Mouse (Mus musculus) stomach, embryonic 16.5 days (tissue): Measurements from ENCODE around the gene Maea. TPM values are rescaled to one million over a fixed set of nuclear protein-coding genes. Genes with fewer than 3 reads are reported as not detected.
"Not testable (repeated sequence)": the region's sequence is repeated elsewhere in the genome, so short reads cannot be mapped to it uniquely, and the experiment has no call there.

Experiments used
- ATAC-seq: fragments of 200-750 bp; cut with Nextera tagmentation; 2 replicates; pipeline ENCODE4 v1.8.0; 2017; ENCODE audit warnings: moderate number of reproducible peaks, moderate TSS enrichment; ENCODE audit not compliant: insufficient read depth, low FRiP score
- H3K27ac ChIP-seq: fragments of 300-500 bp; sonication (generic); 2 replicates; pipeline ENCODE4 v1.5.1; 2014; ENCODE audit warnings: low read length
- H3K27me3 ChIP-seq: fragments of 300-500 bp; sonication (generic); 2 replicates; pipeline ENCODE4 v1.6.1; 2014; ENCODE audit warnings: low read length, control low read depth, mixed read lengths; ENCODE audit not compliant: control insufficient read depth, insufficient read depth
- H3K36me3 ChIP-seq: fragments of 300-500 bp; sonication (generic); 2 replicates; pipeline ENCODE4 v1.6.1; 2014; ENCODE audit warnings: low read length; ENCODE audit not compliant: control insufficient read depth, insufficient read depth
- H3K4me1 ChIP-seq: fragments of 300-500 bp; sonication (generic); 2 replicates; pipeline ENCODE4 v1.6.1; 2014; ENCODE audit warnings: low read length, control low read depth, mixed read lengths; ENCODE audit not compliant: control insufficient read depth, insufficient read depth
- H3K4me2 ChIP-seq: fragments of 300-500 bp; sonication (generic); 2 replicates; pipeline ENCODE4 v1.6.1; 2014; ENCODE audit warnings: low read depth, low read length, mixed read lengths
- H3K4me3 ChIP-seq: fragments of 300-500 bp; sonication (generic); replicated peaks from 2 replicates; pipeline ENCODE4 v1.5.1; 2014; ENCODE audit warnings: mild to moderate bottlenecking, low read length
- H3K9ac ChIP-seq: fragments of 300-500 bp; sonication (generic); 2 replicates; pipeline ENCODE4 v1.6.1; 2014; ENCODE audit warnings: low read length
- H3K9me3 ChIP-seq: fragments of 300-500 bp; sonication (generic); replicated peaks from 2 replicates; pipeline ENCODE4 v1.6.1; 2016; ENCODE audit warnings: low read length, control low read depth; ENCODE audit not compliant: control insufficient read depth
- WGBS: fragments of 180-500 bp; shearing (Covaris S2); extraction: QIAGEN DNeasy Blood & Tissue Kit; methylation state at CpG from one replicate; pipeline ENCODE4 v1.1.7; 2014; 5-methylcytosine and 5-hydroxymethylcytosine counted together
- polyA plus RNA-seq: library from polyadenylated mRNA; unstranded; fragments of >200 nt; fragmentation: Nextera tagmentation; extraction: Ambion mirVana; gene quantifications from 2 replicates; pipeline ENCODE4 v1.2.1, GENCODE M21; 2015

Gene Maea
- polyA plus RNA-seq, 1 experiment from 2014 or later, result 111 TPM

- WGBS, result 0% methylated on average over 29 of the region's 31 CpGs
- ATAC-seq, result no peak
Measured at GRCm38 (mm10) chr5:33335977-33336360, 660 bp downstream of the Maea start.

GRCm38 (mm10) chr5:33337206-33337605 is 1.9 kb downstream of the Maea start:
- Histone ChIP-seq H3K4me1 (peaks cover 17% of the 10 kb centered on the region), H3K4me2 (peak overlapping the region; percentile 87), H3K9ac (0 out of 2 replicates have a peak overlapping the region, but pooled peaks have one; percentile 40), H3K4me3 (peak overlapping the region; percentile 98; the same call in 1 of the 2 replicates), H3K36me3 (no peaks in the 10 kb centered on the region), H3K27ac (no peak overlapping the region), H3K9me3 (no peaks in the 10 kb centered on the region), H3K27me3 (no peaks in the 10 kb centered on the region)
- no peak for ATAC-seq
- WGBS, result 52% methylated on average over 8 of the region's 8 CpGs

More at GRCm38 (mm10) chr5:33335977-33336360, 660 bp downstream of the Maea start:
- H3K4me1 ChIP-seq, result peaks cover 17% of the 10 kb centered on the region
- H3K4me3 ChIP-seq, result peak overlapping the region; percentile 98
- peak overlapping the region; percentile 87 for H3K4me2 ChIP-seq
- H3K9me3 ChIP-seq, result no peaks in the 10 kb centered on the region
- H3K9ac ChIP-seq, result peak overlapping the region; percentile 96
- no peaks in the 10 kb centered on the region for H3K27me3 ChIP-seq
- no peaks in the 10 kb centered on the region for H3K36me3 ChIP-seq
- H3K27ac ChIP-seq, result peak overlapping the region; percentile 78

GRCm38 (mm10) chr5:33341165-33341564 is 5.9 kb downstream of the Maea start:
- WGBS, result 83% methylated on average over 6 of the region's 6 CpGs
- peaks cover 19% of the 10 kb centered on the region for H3K4me1 ChIP-seq

GRCm38 (mm10) chr5:33342248-33342647 is 6.9 kb downstream of the Maea start:
- not testable (repeated sequence) for H3K4me2 ChIP-seq, H3K9me3 ChIP-seq, H3K27me3 ChIP-seq, H3K9ac ChIP-seq, H3K4me1 ChIP-seq, ATAC-seq, H3K4me3 ChIP-seq, H3K36me3 ChIP-seq, H3K27ac ChIP-seq
- WGBS, result 67% methylated on average over 3 of the region's 3 CpGs

More at GRCm38 (mm10) chr5:33341165-33341564, 5.9 kb downstream of the Maea start:
- Histone ChIP-seq H3K9ac (no peak overlapping the region), H3K4me2 (no peak overlapping the region), H3K4me3 (no peak overlapping the region), H3K27ac (no peak overlapping the region), H3K36me3 (no peaks in the 10 kb centered on the region), H3K27me3 (no peaks in the 10 kb centered on the region), H3K9me3 (no peaks in the 10 kb centered on the region)
- no peak for ATAC-seq

GRCm38 (mm10) chr5:33342821-33343220 is 7.5 kb downstream of the Maea start:
- Histone ChIP-seq H3K27ac (no peak overlapping the region), H3K4me1 (peaks cover 6% of the 10 kb centered on the region; the same call in 1 of the 2 replicates), H3K36me3 (no peaks in the 10 kb centered on the region), H3K4me2 (no peak overlapping the region), H3K4me3 (no peak overlapping the region), H3K9me3 (no peaks in the 10 kb centered on the region), H3K9ac (no peak overlapping the region), H3K27me3 (no peaks in the 10 kb centered on the region)
- no peak for ATAC-seq

GRCm38 (mm10) chr5:33343571-33343970 is 8.3 kb downstream of the Maea start:
- H3K27me3 ChIP-seq, result no peaks in the 10 kb centered on the region
- peaks cover 6% of the 10 kb centered on the region; the same call in 1 of the 2 replicates for H3K4me1 ChIP-seq
- H3K9ac ChIP-seq, result no peak overlapping the region
- H3K4me3 ChIP-seq, result no peak overlapping the region
- no peaks in the 10 kb centered on the region for H3K9me3 ChIP-seq
- H3K4me2 ChIP-seq, result no peak overlapping the region
- H3K36me3 ChIP-seq, result no peaks in the 10 kb centered on the region
- H3K27ac ChIP-seq, result no peak overlapping the region
- ATAC-seq, result no peak

GRCm38 (mm10) chr5:33344070-33344469 is 8.8 kb downstream of the Maea start:
- WGBS, result 70% methylated on average over 3 of the region's 3 CpGs
- ATAC-seq, result no peak
- no peak overlapping the region for H3K9ac ChIP-seq

GRCm38 (mm10) chr5:33347620-33348019 is 12.3 kb downstream of the Maea start:
- Histone ChIP-seq H3K36me3 (no peaks in the 10 kb centered on the region), H3K27me3 (no peaks in the 10 kb centered on the region), H3K4me2 (no peak overlapping the region), H3K27ac (no peak overlapping the region), H3K4me1 (peaks cover 15% of the 10 kb centered on the region), H3K9me3 (no peaks in the 10 kb centered on the region), H3K4me3 (no peak overlapping the region), H3K9ac (no peak overlapping the region)
- ATAC-seq, result no peak
- WGBS, result 67% methylated on average over 3 of the region's 3 CpGs

More at GRCm38 (mm10) chr5:33344070-33344469, 8.8 kb downstream of the Maea start:
- Histone ChIP-seq H3K27ac (no peak overlapping the region), H3K9me3 (no peaks in the 10 kb centered on the region), H3K4me1 (peaks cover 6% of the 10 kb centered on the region; the same call in 1 of the 2 replicates), H3K27me3 (no peaks in the 10 kb centered on the region), H3K36me3 (no peaks in the 10 kb centered on the region), H3K4me2 (no peak overlapping the region), H3K4me3 (no peak overlapping the region)

GRCm38 (mm10) chr5:33349205-33349604 is 13.9 kb downstream of the Maea start:
- H3K4me3 ChIP-seq, result no peak overlapping the region
- no peak overlapping the region for H3K9ac ChIP-seq
- H3K4me1 ChIP-seq, result peaks cover 12% of the 10 kb centered on the region
- no peaks in the 10 kb centered on the region for H3K27me3 ChIP-seq
- H3K36me3 ChIP-seq, result no peaks in the 10 kb centered on the region
- no peak overlapping the region for H3K4me2 ChIP-seq
- no peak for ATAC-seq
- H3K9me3 ChIP-seq, result no peaks in the 10 kb centered on the region
- H3K27ac ChIP-seq, result no peak overlapping the region
- 95% methylated on average over 5 of the region's 5 CpGs for WGBS
